Mouse (Mus musculus): ENCODE measurements around the gene Gm648. TPM values are rescaled to one million over a fixed set of nuclear protein-coding genes. Genes with fewer than 3 reads are reported as not detected.
"Not testable (repeated sequence)": the region's sequence is repeated elsewhere in the genome, so short reads cannot be mapped to it uniquely, and the experiment has no call there.

Gene Gm648
- polyA plus RNA-seq (2012; ENCODE audit: insufficient read depth, insufficient read length, missing spikeins), result not detected in 2 replicates

DNA sequence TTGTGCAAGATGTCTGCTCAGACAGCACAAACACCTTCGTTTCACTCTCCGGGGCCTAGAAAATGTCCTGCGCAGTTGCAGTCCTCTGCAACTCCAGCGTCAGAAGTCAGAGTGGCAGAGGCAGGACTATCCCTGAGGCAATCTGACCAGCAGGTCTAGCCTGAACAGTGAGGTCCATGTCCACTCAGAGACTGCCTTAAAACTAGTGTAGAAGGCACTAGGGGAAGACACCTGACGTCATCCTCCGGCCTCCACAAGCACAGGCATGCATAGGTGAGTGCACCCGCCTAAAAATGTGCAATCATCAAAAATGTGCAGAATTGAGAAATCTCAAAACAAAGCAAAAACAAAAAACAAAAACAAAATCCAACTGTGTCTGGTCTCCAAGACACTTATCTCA lies at the start of gene Gm648:
Gene Gm648, minus strand, starts transcription at position 101 of the 400 bp plus-strand sequence.
- Histone ChIP-seq H3K4me1 (ENCODE audit: control insufficient read depth, insufficient read depth, low read length) (no peaks in the 10 kb centered on the region), H3K27ac (ENCODE audit: insufficient read depth, low read depth, low read length) (no peak within 1 kb of the TSS), H3K4me3 (ENCODE audit: insufficient read depth, low read length) (no peak within 1 kb of the TSS)
- no peak for TF ChIP-seq POLR2A (IDR thresholded peaks at IDR 0.05; ENCODE audit: borderline replicate concordance, low read depth, low read length)
- TF ChIP-seq CTCF (IDR thresholded peaks at IDR 0.05; ENCODE audit: low read depth, low read length), result no peak

DNA sequence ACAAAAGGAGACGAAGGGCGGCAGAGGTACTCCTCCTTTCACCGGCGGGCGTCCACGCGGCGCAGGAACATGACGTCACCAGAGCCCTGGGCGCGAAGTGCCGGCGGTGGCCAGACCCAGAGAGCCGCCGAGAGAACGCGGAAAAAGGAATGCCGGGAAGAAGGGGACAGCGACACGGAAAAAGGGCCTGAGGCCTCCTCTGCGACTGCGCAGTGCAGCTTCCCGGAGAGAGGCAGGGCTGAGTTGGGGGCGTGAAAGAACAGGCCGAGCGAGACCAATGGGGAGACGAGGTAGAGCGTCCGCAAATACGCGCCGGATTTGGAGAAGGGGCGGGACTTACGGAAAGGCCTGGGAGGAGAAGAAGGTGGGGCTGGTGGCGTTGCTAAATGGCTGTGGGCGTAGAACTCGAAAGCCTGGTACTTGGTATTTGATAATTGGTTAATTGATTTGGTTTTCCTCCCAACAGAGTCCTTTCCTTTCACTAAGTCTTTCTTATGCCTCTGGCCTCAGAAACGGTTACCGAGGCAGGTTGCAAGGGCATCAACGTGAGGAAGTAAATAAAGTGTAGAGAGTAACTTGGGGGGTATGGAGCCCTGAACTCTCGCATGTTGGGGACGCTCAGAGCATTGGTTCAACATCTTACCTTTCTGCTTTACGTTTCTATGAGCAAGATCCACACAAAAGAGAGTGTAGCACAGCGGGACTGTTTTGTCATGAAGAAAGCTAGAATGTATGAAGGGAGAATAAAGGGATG lies 48.7 kb upstream of the Gm648 start, which contains the start of gene Mmgt1:
Gene Mmgt1, minus strand, starts transcription at position 183 of the 754 bp plus-strand sequence.
- H3K4me3 ChIP-seq (ENCODE audit: insufficient read depth, low read length), result peak within 1 kb of the TSS; percentile 68

DNA sequence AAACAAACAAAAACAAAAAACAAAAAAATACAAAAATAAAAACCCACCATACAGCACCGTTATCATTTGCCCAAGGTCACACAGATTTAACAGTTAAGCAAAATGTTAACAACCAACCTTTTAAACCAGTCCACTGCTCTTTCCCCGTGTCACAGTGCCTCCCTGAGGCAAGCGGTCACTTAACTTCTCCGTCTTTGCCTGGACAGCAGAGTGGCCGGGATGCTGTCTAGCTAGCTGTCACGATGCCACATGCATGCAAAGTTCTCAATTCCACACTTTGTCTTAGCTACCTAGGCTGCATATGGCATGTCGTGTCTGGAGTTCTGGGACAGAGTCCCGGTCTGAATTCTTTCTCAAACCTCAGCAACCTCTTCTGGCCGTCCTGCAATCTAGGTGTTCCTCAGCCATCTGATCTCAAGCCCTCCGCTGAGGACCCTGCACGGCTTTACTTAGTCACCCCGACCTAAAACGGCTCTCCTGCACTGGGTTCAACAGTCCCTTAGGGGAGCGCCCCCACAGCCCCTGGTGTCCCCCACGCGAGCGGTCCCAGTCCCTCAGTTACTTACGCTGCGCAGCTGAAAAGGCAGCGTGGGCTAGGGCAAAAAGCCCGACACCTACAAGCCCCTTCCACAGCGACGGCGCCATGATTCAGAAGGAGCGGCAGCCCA lies 47.9 kb upstream of the Gm648 start:
- TF ChIP-seq POLR2A (IDR thresholded peaks at IDR 0.05; ENCODE audit: borderline replicate concordance, low read depth, low read length), result no peak
- 0 out of 2 replicates have a peak, but pooled peaks have one; percentile 10 for TF ChIP-seq CTCF (IDR thresholded peaks at IDR 0.05; ENCODE audit: low read depth, low read length)
- Histone ChIP-seq H3K4me3 (ENCODE audit: insufficient read depth, low read length) (peak overlapping the region; percentile 68), H3K27ac (ENCODE audit: insufficient read depth, low read depth, low read length) (no peak overlapping the region; the same call in 1 of the 2 replicates), H3K4me1 (ENCODE audit: control insufficient read depth, insufficient read depth, low read length) (peaks cover 4% of the 10 kb centered on the region)

More for the DNA sequence above, 48.7 kb upstream of the Gm648 start, which contains the start of gene Mmgt1:
- Histone ChIP-seq H3K4me1 (ENCODE audit: control insufficient read depth, insufficient read depth, low read length) (peaks cover 4% of the 10 kb centered on the region), H3K27ac (ENCODE audit: insufficient read depth, low read depth, low read length) (no peak within 1 kb of the TSS; the same call in 1 of the 2 replicates)
- no peak for TF ChIP-seq POLR2A (IDR thresholded peaks at IDR 0.05; ENCODE audit: borderline replicate concordance, low read depth, low read length)
- TF ChIP-seq CTCF (IDR thresholded peaks at IDR 0.05; ENCODE audit: low read depth, low read length), result no peak

DNA sequence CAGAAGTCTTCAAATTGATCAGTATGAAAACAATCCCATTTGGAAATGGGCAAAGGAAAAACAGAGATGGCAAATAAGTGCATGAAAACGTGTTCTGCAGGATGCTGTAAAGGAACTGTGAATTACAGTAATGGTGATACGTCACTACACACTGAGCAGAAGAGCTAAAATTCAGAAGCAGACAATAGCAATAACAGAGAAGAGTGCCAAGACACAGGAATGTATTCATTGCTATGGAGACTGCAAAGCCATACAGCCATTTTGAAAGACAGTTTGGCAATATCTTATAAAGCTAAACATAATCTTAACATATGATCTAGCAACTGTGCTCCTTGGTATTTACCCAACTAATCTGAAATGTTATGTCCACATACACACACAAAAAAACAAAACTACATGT lies 28.8 kb upstream of the Gm648 start:
- peaks cover 8% of the 10 kb centered on the region for H3K4me1 ChIP-seq (ENCODE audit: control insufficient read depth, insufficient read depth, low read length)
- H3K4me3 ChIP-seq (ENCODE audit: insufficient read depth, low read length), result no peak overlapping the region
- H3K27ac ChIP-seq (ENCODE audit: insufficient read depth, low read depth, low read length), result no peak overlapping the region
- TF ChIP-seq POLR2A (IDR thresholded peaks at IDR 0.05; ENCODE audit: borderline replicate concordance, low read depth, low read length) (no peak), CTCF (IDR thresholded peaks at IDR 0.05; ENCODE audit: low read depth, low read length) (no peak)

DNA sequence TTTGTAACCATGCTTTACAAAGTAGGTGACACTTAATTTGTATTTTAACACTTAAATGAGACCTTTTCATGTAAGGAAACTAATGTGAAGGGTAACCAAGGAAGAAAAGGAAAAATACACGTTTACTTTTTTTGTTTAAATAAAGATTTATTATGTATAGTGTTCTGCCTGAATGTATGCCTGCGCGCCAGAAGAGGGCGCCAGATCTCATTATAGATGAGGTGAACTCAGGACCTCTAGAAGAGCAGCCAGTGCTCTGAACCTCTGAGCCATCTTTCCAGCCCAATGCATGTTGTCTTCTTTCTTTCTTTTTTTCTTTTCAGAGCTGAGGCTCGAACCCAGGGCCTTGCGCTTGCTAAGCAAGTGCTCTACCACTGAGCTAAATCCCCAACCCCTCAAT lies 23.1 kb upstream of the Gm648 start:
- TF ChIP-seq CTCF (IDR thresholded peaks at IDR 0.05; ENCODE audit: low read depth, low read length) (peak; percentile 32; the same call in 1 of the 2 replicates), POLR2A (IDR thresholded peaks at IDR 0.05; ENCODE audit: borderline replicate concordance, low read depth, low read length) (no peak)
- no peak overlapping the region for H3K4me3 ChIP-seq (ENCODE audit: insufficient read depth, low read length)
- no peaks in the 10 kb centered on the region for H3K4me1 ChIP-seq (ENCODE audit: control insufficient read depth, insufficient read depth, low read length)
- H3K27ac ChIP-seq (ENCODE audit: insufficient read depth, low read depth, low read length), result no peak overlapping the region

DNA sequence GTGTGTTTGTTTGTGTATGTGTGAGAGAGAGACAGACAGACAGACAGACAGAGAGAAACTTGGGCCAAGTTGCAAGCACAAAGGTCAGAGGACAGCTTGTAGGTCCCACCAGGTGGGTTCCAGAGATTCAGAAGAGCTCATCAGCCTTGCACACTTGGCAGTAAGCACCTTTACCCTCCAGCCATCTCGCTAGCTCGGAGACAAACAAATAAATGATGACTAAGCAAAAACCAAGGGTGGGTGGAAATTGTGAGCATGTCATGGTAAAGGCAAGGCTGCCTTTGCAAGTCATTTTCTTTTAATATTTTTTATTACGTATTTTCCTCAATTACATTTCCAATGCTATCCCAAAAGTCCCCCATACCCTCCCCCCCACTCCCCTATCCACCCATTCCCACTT lies 4.2 kb upstream of the Gm648 start:
- Histone ChIP-seq H3K4me1 (ENCODE audit: control insufficient read depth, insufficient read depth, low read length) (no peaks in the 10 kb centered on the region), H3K27ac (ENCODE audit: insufficient read depth, low read depth, low read length) (no peak overlapping the region), H3K4me3 (ENCODE audit: insufficient read depth, low read length) (no peak overlapping the region)
- TF ChIP-seq POLR2A (IDR thresholded peaks at IDR 0.05; ENCODE audit: borderline replicate concordance, low read depth, low read length) (no peak), CTCF (IDR thresholded peaks at IDR 0.05; ENCODE audit: low read depth, low read length) (no peak)

DNA sequence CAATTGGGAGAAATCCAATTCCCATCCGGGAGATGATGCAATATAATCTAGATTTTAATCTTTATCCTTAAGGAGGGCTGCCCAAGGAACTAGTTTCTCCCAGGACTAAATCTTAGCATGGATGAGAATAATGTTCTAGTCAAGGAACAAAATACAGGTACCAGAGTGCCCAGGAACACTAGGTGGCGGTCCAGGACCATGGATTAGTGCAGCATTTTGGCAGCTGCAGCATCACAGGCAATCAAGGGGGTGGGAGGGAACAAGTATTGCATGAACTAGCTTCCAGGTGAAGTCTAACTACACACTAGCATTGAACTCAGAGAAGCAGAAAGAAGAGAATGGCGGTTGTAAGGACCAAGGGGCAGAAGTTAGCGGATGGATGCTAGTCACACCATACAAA lies 12.2 kb downstream of the Gm648 start:
- Histone ChIP-seq H3K4me3 (ENCODE audit: insufficient read depth, low read length) (no peak overlapping the region), H3K27ac (ENCODE audit: insufficient read depth, low read depth, low read length) (no peak overlapping the region), H3K4me1 (ENCODE audit: control insufficient read depth, insufficient read depth, low read length) (no peaks in the 10 kb centered on the region)
- no peak for TF ChIP-seq CTCF (IDR thresholded peaks at IDR 0.05; ENCODE audit: low read depth, low read length)
- no peak for TF ChIP-seq POLR2A (IDR thresholded peaks at IDR 0.05; ENCODE audit: borderline replicate concordance, low read depth, low read length)

DNA sequence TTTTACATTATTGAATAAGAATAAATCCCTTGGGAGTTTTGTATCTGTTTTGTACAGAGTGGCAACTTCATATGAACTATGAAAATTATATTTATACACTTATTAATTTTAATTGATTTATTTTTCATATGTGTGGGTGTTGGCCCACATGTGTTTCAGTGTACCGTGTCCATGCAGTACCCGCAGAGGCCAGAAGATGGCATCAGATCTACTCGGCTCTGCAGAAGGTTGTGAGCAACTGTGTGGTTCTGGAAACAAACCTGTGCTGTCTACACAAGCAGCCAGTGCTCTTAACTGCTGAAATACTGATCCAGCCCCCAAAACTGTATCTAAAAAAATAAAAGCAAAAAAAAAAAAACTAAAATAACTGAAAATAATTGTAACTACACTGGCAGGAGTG lies 18.1 kb downstream of the Gm648 start:
- TF ChIP-seq POLR2A (IDR thresholded peaks at IDR 0.05; ENCODE audit: borderline replicate concordance, low read depth, low read length) (no peak), CTCF (IDR thresholded peaks at IDR 0.05; ENCODE audit: low read depth, low read length) (no peak)
- no peak overlapping the region for H3K4me3 ChIP-seq (ENCODE audit: insufficient read depth, low read length)
- no peaks in the 10 kb centered on the region for H3K4me1 ChIP-seq (ENCODE audit: control insufficient read depth, insufficient read depth, low read length)
- H3K27ac ChIP-seq (ENCODE audit: insufficient read depth, low read depth, low read length), result no peak overlapping the region

DNA sequence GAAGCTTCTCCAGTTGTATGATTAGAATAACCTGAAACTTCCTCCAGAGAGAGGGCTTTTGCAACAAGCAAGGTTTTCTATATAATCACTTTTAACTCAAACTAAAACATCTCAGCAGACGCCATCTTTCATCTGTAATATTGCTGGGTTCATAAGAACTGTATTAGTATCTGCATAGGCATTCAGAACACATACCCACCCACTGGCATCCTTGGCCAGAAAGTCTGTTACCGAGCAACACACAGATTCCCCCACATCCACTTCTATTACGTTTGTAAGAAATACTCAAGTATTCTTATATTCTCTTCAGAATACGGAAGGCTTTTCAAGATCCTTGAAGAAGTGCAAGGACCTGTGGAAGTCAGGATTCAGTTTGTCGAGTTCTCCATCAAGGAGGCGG lies 25.0 kb downstream of the Gm648 start, which contains the start of gene Gm10477:
Gene Gm10477, plus strand, starts transcription at position 301 of the 400 bp plus-strand sequence.
- H3K4me1 ChIP-seq (ENCODE audit: control insufficient read depth, insufficient read depth, low read length); H3K4me3 ChIP-seq (ENCODE audit: insufficient read depth, low read length); H3K27ac ChIP-seq (ENCODE audit: insufficient read depth, low read depth, low read length): not testable (repeated sequence)

DNA sequence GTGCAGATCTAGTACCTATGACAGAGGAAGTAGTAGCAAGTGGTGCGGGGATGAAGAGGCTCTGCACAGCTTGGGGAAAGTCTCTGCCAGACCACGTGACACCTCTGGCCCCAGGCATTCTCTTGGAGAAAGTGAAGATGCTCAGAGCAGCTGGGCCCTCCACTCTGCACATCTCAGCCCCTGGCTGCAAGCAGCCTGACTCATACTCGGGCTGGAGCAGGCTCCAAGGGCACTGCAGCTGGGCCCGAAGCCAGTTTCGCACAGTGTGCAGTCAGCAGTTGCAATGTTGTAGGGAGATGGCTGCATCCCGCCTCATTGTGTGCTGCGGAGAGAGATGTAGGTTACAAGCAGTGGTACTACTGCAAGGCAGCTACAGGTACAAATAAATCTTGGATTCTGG lies 52.2 kb downstream of the Gm648 start:
- Histone ChIP-seq H3K4me3 (ENCODE audit: insufficient read depth, low read length) (no peak overlapping the region), H3K4me1 (ENCODE audit: control insufficient read depth, insufficient read depth, low read length) (peaks cover 2% of the 10 kb centered on the region; the same call in 1 of the 2 replicates), H3K27ac (ENCODE audit: insufficient read depth, low read depth, low read length) (no peak overlapping the region)
- TF ChIP-seq CTCF (IDR thresholded peaks at IDR 0.05; ENCODE audit: low read depth, low read length) (no peak), POLR2A (IDR thresholded peaks at IDR 0.05; ENCODE audit: borderline replicate concordance, low read depth, low read length) (no peak)

Other genes starting within 250 kb of the Gm648 start
- 1.4 and 1.7 TPM in 2 replicates for gene Zfp449, start 203.2 kb downstream of the Gm648 start, polyA plus RNA-seq (2012; ENCODE audit: insufficient read depth, insufficient read length, missing spikeins)
- gene Smim10l2a, start 175.0 kb downstream of the Gm648 start, polyA plus RNA-seq (2012; ENCODE audit: insufficient read depth, insufficient read length, missing spikeins), result not detected in 2 replicates
- 5.3 and 6.1 TPM in 2 replicates for gene Gm2174, start 101.6 kb downstream of the Gm648 start, polyA plus RNA-seq (2012; ENCODE audit: insufficient read depth, insufficient read length, missing spikeins)
- gene Ints6l, start 94.7 kb downstream of the Gm648 start, polyA plus RNA-seq (2012; ENCODE audit: insufficient read depth, insufficient read length, missing spikeins), result 86.7 and 89.1 TPM in 2 replicates
- gene Gm10477, start 24.9 kb downstream of the Gm648 start, polyA plus RNA-seq (2012; ENCODE audit: insufficient read depth, insufficient read length, missing spikeins), result not detected in 2 replicates
- 11.3 and 14.9 TPM in 2 replicates for gene Mmgt1, start 48.5 kb upstream of the Gm648 start, polyA plus RNA-seq (2012; ENCODE audit: insufficient read depth, insufficient read length, missing spikeins)
- gene Slc9a6, start 60.2 kb upstream of the Gm648 start, polyA plus RNA-seq (2012; ENCODE audit: insufficient read depth, insufficient read length, missing spikeins), result 19.2 and 21.6 TPM in 2 replicates
- gene Fhl1, start 182.2 kb upstream of the Gm648 start, polyA plus RNA-seq (2012; ENCODE audit: insufficient read depth, insufficient read length, missing spikeins), result 0.51 TPM in 2 replicates